Mouse (Mus musculus) embryo, embryonic 9.5 days (tissue): ENCODE measurements around the gene Rrp9.

ENCODE experiments used
- DNase-seq: peaks from one replicate; pipeline ENCODE4 v3.0.0-alpha.2; 2017; ENCODE audit errors: extremely low spot score

Rrp9 gene

GRCm38 (mm10) chr9:106519909-106520308, 44.1 kb downstream of the Rrp9 start:
- DNase-seq = no peak

GRCm38 (mm10) chr9:106531833-106532232, 56.1 kb downstream of the Rrp9 start:
- peak; percentile 42 for DNase-seq

- no peak for DNase-seq
These were observed 58.5 kb downstream of the Rrp9 start for GRCm38 (mm10) chr9:106534296-106534695.

- DNase-seq = no peak
These were observed 59.2 kb downstream of the Rrp9 start for GRCm38 (mm10) chr9:106534975-106535374.
